Mouse (Mus musculus): ENCODE data around the gene Wdr83. TPM values are rescaled to one million over a fixed set of nuclear protein-coding genes. Genes with fewer than 3 reads are reported as not detected.
A peak's percentile ranks its signal among the peaks of the same experiment; 100 is the strongest.

The Wdr83 gene
- polyA plus RNA-seq, 1 experiment from 2014 or later: 33.8 TPM

GRCm38 (mm10) chr8:85065213-85065612, 15.9 kb downstream of the Wdr83 start:
- Histone ChIP-seq H3K4me1 (replicated peaks; ENCODE audit: insufficient read depth, low read length) (peaks cover 7% of the 10 kb centered on the region; the same call in 1 of the 2 replicates), H3K4me2 (ENCODE audit: low read length) (no peak overlapping the region), H3K9ac (ENCODE audit: low read depth, low read length) (no peak overlapping the region), H3K9me3 (replicated peaks; ENCODE audit: low read length) (no peaks in the 10 kb centered on the region), H3K27me3 (ENCODE audit: insufficient read depth, low read length) (no peaks in the 10 kb centered on the region), H3K27ac (no peak overlapping the region), H3K36me3 (ENCODE audit: insufficient read depth, low read length) (peaks cover 15% of the 10 kb centered on the region; the same call in 1 of the 2 replicates), H3K4me3 (replicated peaks; ENCODE audit: low read depth, low read length) (no peak overlapping the region)
- TF ChIP-seq CTCF (IDR thresholded peaks at IDR 0.05; ENCODE audit: low read depth): no peak
- WGBS: 21% methylated on average over 2 of the region's 2 CpGs
- ATAC-seq (replicated peaks; ENCODE audit: low FRiP score, low read depth) (no peak), DNase-seq (ENCODE audit: low spot score) (no peak)

DNA sequence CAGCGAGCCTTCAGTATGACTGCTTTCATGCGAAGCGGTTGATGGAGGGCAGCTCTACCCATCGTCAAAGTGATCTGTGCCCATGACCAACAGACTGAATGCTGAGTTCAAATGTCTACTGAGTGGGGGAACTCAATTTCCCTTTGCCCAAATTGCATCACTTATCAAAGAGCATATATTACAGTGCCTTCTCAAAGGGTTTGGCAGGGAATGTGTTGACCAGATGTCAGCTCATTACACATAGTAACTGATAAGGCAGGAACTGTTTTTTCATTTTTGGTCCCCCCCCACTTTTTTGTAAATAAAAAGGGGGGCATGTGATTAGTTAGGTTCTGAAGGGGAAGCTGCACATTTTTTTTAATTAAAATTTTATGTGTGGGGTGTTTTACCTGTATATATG, 18.5 kb downstream of the Wdr83 start:
- Histone ChIP-seq H3K36me3 (ENCODE audit: insufficient read depth, low read length) (peaks cover 13% of the 10 kb centered on the region; the same call in 1 of the 2 replicates), H3K27ac (no peak overlapping the region), H3K4me3 (replicated peaks; ENCODE audit: low read depth, low read length) (no peak overlapping the region), H3K9me3 (replicated peaks; ENCODE audit: low read length) (no peaks in the 10 kb centered on the region), H3K4me1 (replicated peaks; ENCODE audit: insufficient read depth, low read length) (peaks cover 7% of the 10 kb centered on the region; the same call in 1 of the 2 replicates), H3K27me3 (ENCODE audit: insufficient read depth, low read length) (no peaks in the 10 kb centered on the region), H3K4me2 (ENCODE audit: low read length) (no peak overlapping the region), H3K9ac (ENCODE audit: low read depth, low read length) (no peak overlapping the region)
- WGBS: 96% methylated on average over 4 of the region's 4 CpGs
- ATAC-seq (replicated peaks; ENCODE audit: low FRiP score, low read depth) (no peak), DNase-seq (ENCODE audit: low spot score) (no peak)
- no peak for TF ChIP-seq CTCF (IDR thresholded peaks at IDR 0.05; ENCODE audit: low read depth)

- Histone ChIP-seq H3K4me1 (replicated peaks; ENCODE audit: insufficient read depth, low read length) (peaks cover 7% of the 10 kb centered on the region; the same call in 1 of the 2 replicates), H3K4me2 (ENCODE audit: low read length) (peak within 1 kb of the TSS; percentile 97), H3K9me3 (replicated peaks; ENCODE audit: low read length) (no peaks in the 10 kb centered on the region), H3K27me3 (ENCODE audit: insufficient read depth, low read length) (no peaks in the 10 kb centered on the region), H3K4me3 (replicated peaks; ENCODE audit: low read depth, low read length) (peak within 1 kb of the TSS; percentile 91), H3K27ac (0 out of 2 replicates have a peak within 1 kb of the TSS, but pooled peaks have one; percentile 31), H3K9ac (ENCODE audit: low read depth, low read length) (peak within 1 kb of the TSS; percentile 82), H3K36me3 (ENCODE audit: insufficient read depth, low read length) (peaks cover 16% of the 10 kb centered on the region; the same call in 1 of the 2 replicates)
- DNase-seq (ENCODE audit: low spot score): peak; percentile 95
- TF ChIP-seq CTCF (IDR thresholded peaks at IDR 0.05; ENCODE audit: low read depth): no peak
- peak; percentile 89 for ATAC-seq (replicated peaks; ENCODE audit: low FRiP score, low read depth)
- WGBS: under 1% methylated on average over 52 of the region's 53 CpGs
Measured at GRCm38 (mm10) chr8:85059879-85060616, 21.1 kb downstream of the Wdr83 start, which contains the start of gene Fbxw9. TSS of gene Fbxw9 (plus strand) at chr8:85060055.

- Histone ChIP-seq H3K9ac (ENCODE audit: low read depth, low read length) (no peak overlapping the region), H3K36me3 (ENCODE audit: insufficient read depth, low read length) (peaks cover 42% of the 10 kb centered on the region), H3K4me1 (replicated peaks; ENCODE audit: insufficient read depth, low read length) (peaks cover 7% of the 10 kb centered on the region; the same call in 1 of the 2 replicates), H3K9me3 (replicated peaks; ENCODE audit: low read length) (no peaks in the 10 kb centered on the region), H3K27me3 (ENCODE audit: insufficient read depth, low read length) (no peaks in the 10 kb centered on the region), H3K27ac (no peak overlapping the region), H3K4me3 (replicated peaks; ENCODE audit: low read depth, low read length) (no peak overlapping the region), H3K4me2 (ENCODE audit: low read length) (no peak overlapping the region)
- ATAC-seq (replicated peaks; ENCODE audit: low FRiP score, low read depth) (no peak), DNase-seq (ENCODE audit: low spot score) (no peak)
- 77% methylated on average over 7 of the region's 7 CpGs for WGBS
- no peak for TF ChIP-seq CTCF (IDR thresholded peaks at IDR 0.05; ENCODE audit: low read depth)
Measured at GRCm38 (mm10) chr8:85057367-85057766, 23.7 kb downstream of the Wdr83 start.

- Histone ChIP-seq H3K9me3 (replicated peaks; ENCODE audit: low read length) (no peaks in the 10 kb centered on the region), H3K4me2 (ENCODE audit: low read length) (no peak overlapping the region), H3K9ac (ENCODE audit: low read depth, low read length) (no peak overlapping the region), H3K4me3 (replicated peaks; ENCODE audit: low read depth, low read length) (no peak overlapping the region), H3K4me1 (replicated peaks; ENCODE audit: insufficient read depth, low read length) (peaks cover 5% of the 10 kb centered on the region; the same call in 1 of the 2 replicates), H3K27ac (no peak overlapping the region), H3K36me3 (ENCODE audit: insufficient read depth, low read length) (peaks cover 59% of the 10 kb centered on the region), H3K27me3 (ENCODE audit: insufficient read depth, low read length) (no peaks in the 10 kb centered on the region)
- 88% methylated on average over 6 of the region's 6 CpGs for WGBS
- DNase-seq (ENCODE audit: low spot score): no peak
- no peak for TF ChIP-seq CTCF (IDR thresholded peaks at IDR 0.05; ENCODE audit: low read depth)
- ATAC-seq (replicated peaks; ENCODE audit: low FRiP score, low read depth): no peak
Measured at GRCm38 (mm10) chr8:85043619-85044018, 37.5 kb downstream of the Wdr83 start.

GRCm38 (mm10) chr8:85037681-85038531, 43.2 kb downstream of the Wdr83 start:
- H3K9me3 ChIP-seq (replicated peaks; ENCODE audit: low read length): no peaks in the 10 kb centered on the region
- H3K4me2 ChIP-seq (ENCODE audit: low read length): peak overlapping the region; percentile 99
- under 1% methylated on average over 53 of the region's 57 CpGs for WGBS
- peaks cover 13% of the 10 kb centered on the region for H3K4me1 ChIP-seq (replicated peaks; ENCODE audit: insufficient read depth, low read length)
- no peak for TF ChIP-seq CTCF (IDR thresholded peaks at IDR 0.05; ENCODE audit: low read depth)
- peak overlapping the region; percentile 89 for H3K9ac ChIP-seq (ENCODE audit: low read depth, low read length)
- DNase-seq (ENCODE audit: low spot score) (peak; percentile 49), ATAC-seq (replicated peaks; ENCODE audit: low FRiP score, low read depth) (0 out of 2 replicates have a peak, but pooled peaks have one; percentile 2)
- H3K27me3 ChIP-seq (ENCODE audit: insufficient read depth, low read length): no peaks in the 10 kb centered on the region
- peaks cover 9% of the 10 kb centered on the region for H3K36me3 ChIP-seq (ENCODE audit: insufficient read depth, low read length)
- peak overlapping the region; percentile 99 for H3K27ac ChIP-seq
- H3K4me3 ChIP-seq (replicated peaks; ENCODE audit: low read depth, low read length): peak overlapping the region; percentile 85
